Mouse (Mus musculus) lung, adult 2 months (tissue): ENCODE data around the gene Arl6ip5.

Experiments
- CTCF ChIP-seq: fragments of 200-500 bp; IDR thresholded peaks from 2 replicates; pipeline ENCODE4 v1.5.1; 2011; ENCODE audit warnings: mild to moderate bottlenecking, low read length, control low read depth; ENCODE audit not compliant: insufficient read depth
- POLR2A ChIP-seq: fragments of 200-500 bp; IDR thresholded peaks from 2 replicates; pipeline ENCODE4 v1.6.1; 2011; ENCODE audit warnings: low read depth, mild to moderate bottlenecking, control low read depth, low read length, borderline replicate concordance; ENCODE audit errors: extremely low read depth

GRCm38 (mm10) chr6:97211981-97212380, 1.5 kb downstream of the Arl6ip5 start:
- TF ChIP-seq CTCF (no peak), POLR2A (no peak)
